Mouse (Mus musculus) cerebral cortex, adult 2 months (tissue): ENCODE data around the gene Cebpz.

Experiments
- WGBS: fragments of 180-500 bp; shearing (Covaris S2); methylation state at CpG from one replicate; pipeline ENCODE4 v1.1.7; 2018; 5-methylcytosine and 5-hydroxymethylcytosine counted together

Gene Cebpz

GRCm38 (mm10) chr17:78936466-78937228 is at the start of gene Cebpz, which contains the start of gene Ndufaf7:
Cebpz (minus strand) TSS chr17:78937066.
Ndufaf7 (plus strand) TSS chr17:78937136.
- WGBS, result under 1% methylated on average over 45 of the region's 45 CpGs

- 90% methylated on average over 3 of the region's 3 CpGs for WGBS
Measured at GRCm38 (mm10) chr17:78983736-78984135, 46.9 kb upstream of the Cebpz start.

DNA sequence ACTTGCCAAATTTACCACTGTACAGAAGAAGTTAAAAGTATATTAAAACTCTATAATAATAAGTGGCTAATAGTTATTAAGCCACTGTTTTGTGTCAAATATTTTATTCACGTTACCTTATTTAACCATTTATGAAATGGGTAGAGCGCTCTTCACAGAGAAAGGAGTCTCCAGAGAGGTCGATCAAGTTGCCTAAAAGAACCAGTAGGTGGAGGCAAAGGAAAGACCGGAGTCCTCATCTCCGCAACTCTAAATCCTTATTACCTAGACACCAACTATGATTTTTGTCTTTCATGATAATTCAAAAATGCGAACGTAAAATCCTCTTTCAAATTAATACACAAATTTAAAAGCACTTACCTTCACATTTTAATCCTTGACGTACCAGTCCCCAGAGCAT is 46.3 kb upstream of the Cebpz start:
- 79% methylated on average over 8 of the region's 8 CpGs for whole genome bisulfite sequencing

DNA sequence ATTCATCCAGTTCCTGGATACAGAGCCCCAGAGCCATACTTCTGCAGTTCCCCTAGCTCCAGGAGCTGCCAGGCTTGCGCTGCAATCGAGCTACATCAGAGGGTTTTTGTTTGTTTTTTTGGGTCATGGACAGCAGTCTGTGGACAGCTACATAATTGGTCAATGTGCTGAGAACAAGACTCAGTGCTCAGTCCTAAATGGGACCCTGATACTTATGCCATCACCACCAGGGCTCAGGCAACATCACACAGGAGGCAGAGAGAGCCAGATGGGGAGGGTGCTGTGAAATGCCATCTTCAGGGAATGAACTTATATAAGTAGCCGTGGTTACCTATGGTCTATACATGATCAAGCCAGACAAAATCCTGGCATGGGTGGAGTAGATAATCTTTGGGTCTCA is 31.6 kb upstream of the Cebpz start:
- 68% methylated on average over 3 of the region's 3 CpGs for WGBS

GRCm38 (mm10) chr17:78966092-78966883 is 29.4 kb upstream of the Cebpz start:
- 91% methylated on average over 11 of the region's 11 CpGs for WGBS

GRCm38 (mm10) chr17:78964387-78964786 is 27.5 kb upstream of the Cebpz start:
- 50% methylated on average over 1 of the region's 1 CpGs for WGBS

DNA sequence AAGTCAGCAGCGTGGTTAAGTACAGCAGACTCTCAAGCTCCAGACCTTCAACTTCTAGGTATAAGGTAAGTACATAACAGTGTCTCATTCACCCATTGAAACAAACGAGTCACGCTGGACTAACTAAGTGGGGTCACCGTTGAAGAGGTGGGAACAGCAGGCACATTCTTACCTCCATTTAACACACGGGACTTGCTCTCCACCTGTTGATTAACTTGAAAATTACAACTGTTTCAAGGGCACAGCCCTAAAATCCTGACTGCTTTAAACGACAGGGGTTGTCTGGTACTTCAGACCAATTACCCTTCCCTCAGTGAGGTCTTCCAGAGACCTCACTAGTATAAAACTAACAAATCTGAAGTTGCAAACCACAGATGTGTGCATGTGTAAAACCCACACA is 22.6 kb upstream of the Cebpz start:
- WGBS, result 83% methylated on average over 6 of the region's 6 CpGs

DNA sequence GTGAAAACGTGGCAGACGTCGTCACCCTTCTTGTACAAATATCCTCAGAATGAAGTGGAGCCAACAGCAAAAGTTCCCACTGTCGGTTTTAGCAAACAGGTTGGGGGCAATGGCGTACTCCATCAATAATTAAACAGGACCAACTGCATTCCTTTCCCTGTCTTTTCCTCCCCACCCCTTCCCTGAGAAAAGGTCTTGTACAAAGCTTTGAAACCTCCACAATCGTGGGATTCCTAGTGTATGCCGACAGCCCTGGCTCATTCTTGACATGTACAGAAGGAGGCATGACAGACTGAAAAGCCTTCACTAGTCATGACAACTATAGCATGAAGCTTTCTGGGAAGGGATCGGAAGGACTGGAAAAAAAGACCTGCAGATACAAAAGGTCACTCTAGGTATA is 16.4 kb upstream of the Cebpz start:
- WGBS, result 93% methylated on average over 8 of the region's 8 CpGs

GRCm38 (mm10) chr17:78952070-78952469 is 15.2 kb upstream of the Cebpz start:
- 89% methylated on average over 5 of the region's 5 CpGs for WGBS

GRCm38 (mm10) chr17:78951225-78951624 is 14.4 kb upstream of the Cebpz start:
- 87% methylated on average over 5 of the region's 5 CpGs for WGBS

- WGBS, result 75% methylated on average over 11 of the region's 11 CpGs
Measured at GRCm38 (mm10) chr17:78942579-78942978, 5.7 kb upstream of the Cebpz start.

- 74% methylated on average over 4 of the region's 4 CpGs for WGBS
Measured at GRCm38 (mm10) chr17:78938927-78939326, 2.1 kb upstream of the Cebpz start.

DNA sequence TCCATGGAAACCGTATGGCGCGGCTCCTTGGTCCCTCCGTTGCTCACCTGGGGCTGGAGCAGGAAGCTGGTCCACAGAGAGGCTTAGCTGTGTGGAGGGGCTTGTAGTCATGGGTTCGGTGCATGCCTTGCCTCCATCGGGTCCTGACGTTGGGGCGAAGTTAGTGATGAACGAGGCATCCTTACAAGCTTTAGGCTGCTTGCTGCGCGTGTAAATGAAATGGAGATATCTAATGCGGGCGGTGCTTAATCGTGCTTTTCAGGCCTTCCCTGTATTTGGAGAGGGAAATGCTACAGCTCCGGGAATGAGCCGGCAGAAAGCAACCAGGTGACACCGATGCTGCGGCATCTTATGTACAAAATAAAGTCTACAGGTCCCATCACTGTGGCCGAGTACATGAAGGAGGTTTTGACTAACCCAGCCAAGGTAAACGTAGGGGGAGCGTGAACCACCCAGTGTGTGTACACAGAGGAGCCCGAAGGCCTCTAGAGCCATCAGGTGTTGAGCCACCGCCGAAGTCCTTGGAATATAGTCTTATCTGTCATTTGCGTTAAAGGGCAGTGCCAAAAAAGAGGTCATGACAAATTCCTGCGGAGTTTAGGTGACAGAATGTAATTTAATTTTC is 475 bp upstream of the Cebpz start:
- 3% methylated on average over 26 of the region's 26 CpGs for WGBS

DNA sequence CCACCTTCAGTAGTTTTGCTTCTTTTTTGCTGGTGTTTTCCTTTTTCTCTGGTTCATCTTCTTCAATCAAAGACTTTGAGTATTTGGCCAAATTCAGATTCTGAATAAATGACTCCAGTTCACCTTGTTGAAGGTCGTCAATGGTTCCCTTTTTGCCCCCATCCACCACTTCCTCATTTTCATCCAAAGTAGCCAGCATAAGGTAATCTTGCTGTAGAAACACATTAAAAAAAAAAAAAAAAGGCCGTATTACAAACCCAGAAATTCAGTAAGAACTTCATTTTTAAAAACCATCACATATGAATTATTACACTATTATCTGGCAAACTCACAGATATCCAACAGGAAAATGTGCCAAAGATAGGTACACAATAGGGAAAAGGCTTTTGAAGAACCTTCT is 1.0 kb downstream of the Cebpz start:
- 78% methylated on average over 2 of the region's 2 CpGs for WGBS

DNA sequence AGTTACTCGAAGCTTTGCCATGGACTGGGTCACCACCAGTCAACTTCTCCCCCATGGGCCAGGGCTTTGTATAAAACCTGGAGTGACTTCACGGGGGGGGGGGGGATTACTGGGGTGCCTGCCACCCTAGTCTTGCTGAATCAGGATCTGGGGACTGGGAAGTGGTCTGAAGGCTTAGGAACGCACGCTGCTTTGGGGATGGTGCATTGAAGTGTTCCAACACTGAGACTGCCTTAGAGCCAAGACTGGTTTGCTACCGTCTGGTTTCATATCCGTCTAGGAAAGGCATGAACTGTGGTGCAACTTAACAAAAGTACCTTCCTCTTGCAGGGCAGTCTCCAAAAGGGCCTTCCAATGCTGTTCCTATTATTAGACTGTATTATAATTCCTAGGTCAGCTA is 19.2 kb downstream of the Cebpz start:
- WGBS, result 22% methylated on average over 6 of the region's 6 CpGs

DNA sequence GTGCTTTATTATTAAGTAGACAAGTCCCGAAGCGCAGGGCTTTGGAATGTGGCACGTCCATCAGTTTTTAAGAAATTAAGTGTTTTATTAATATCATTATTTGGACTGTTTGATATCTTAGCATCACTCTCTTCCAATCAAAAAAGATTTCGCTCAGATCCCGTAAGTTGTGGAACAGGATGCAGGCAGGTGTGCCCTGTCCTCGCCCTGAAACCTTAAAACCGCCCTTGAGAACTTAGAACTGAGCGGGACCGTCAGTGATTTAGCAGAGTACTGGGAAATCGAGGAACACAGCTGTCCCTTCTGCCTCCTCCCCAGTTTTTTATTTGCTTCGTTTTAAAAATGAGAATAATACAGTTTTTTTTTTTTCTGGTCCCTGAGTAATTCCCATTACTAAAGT is 20.0 kb downstream of the Cebpz start:
- under 1% methylated on average over 11 of the region's 11 CpGs for WGBS

DNA sequence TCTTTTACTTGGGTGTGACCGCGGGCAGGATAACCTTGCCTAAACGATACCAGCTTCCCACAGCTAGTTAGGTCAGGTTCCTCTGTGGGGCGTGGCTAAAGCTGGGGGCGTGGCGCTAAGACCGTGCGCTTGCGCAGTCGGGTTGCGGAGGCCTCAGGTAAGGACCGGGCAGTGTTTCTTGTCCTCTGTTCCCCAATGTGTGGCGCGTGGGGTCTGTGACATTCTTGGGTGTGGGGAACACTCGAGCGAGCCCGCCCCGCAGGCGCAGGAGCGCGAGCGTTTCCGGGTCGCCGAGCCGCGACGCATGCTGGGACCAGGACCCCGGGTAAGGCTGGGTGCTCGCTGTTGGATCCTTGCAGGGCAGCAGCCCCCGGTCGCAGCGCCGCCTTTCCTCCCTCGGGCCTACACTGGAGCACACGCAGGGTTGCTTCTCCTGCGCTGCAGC is 20.5 kb downstream of the Cebpz start, which contains the start of gene Cebpzos:
Gene Cebpzos (plus strand): TSS at position 132 of the 445 bp plus-strand sequence.
- WGBS, result under 1% methylated on average over 37 of the region's 37 CpGs

GRCm38 (mm10) chr17:78915772-78916171 is 21.1 kb downstream of the Cebpz start:
- 29% methylated on average over 6 of the region's 6 CpGs for WGBS

DNA sequence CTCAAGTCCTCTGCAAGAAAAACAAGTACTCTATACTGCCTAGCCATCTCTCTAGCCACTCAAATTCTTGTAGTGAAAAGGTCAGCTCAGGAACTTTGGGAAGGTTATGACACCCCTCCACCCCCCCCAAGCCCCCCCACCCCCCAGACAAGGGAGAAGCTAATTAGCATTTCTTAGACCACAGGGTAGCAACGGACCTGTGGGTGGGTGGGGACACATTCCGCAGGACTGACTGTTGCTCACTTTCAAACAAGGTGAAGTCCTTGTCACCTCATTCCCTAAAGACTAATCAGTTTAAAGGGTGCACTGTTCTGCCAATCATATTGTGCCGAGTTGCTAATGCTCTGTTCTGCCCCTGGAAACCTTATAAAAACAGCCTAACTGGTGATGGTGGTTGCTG is 22.9 kb downstream of the Cebpz start:
- WGBS, result 66% methylated on average over 3 of the region's 3 CpGs

DNA sequence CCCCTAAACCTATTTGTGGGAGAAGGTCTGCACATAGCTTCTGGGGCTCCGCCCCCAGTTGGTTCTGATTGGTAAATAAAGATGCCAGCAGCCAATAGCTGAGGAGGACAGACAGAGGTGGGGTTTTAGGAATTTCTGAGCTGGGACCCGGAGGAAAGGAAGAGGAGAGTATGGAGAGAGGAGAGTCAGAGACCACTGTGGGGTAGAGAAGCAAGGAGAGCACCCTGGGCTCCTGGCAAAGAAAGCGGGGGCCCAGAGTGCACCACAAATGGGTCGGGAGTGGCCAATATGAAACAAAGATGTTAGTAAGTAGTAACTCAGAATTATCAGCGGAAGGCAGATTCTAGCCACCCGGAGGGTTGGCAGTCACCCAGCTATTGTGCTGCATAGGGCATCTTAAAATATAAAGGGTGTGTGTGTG is 24.0 kb downstream of the Cebpz start:
- WGBS, result 25% methylated on average over 6 of the region's 6 CpGs

DNA sequence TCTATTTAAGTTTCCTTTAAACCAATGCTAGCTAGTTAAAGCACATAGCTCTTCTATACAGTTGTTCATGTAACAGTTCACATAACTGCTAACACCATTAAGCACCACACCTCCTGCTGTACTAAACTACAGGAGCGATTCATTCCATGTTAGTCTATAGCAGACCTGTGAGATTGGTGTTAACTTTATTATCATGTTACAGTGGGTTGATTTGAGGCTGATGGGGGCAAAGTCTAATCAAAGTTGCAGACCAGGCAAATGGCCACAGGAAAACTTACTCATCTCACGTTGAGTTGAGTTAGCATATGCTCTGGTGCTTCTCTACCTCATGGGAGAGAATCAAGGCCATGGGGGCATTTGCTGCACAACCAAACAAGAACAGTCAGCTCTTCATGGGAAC is 27.5 kb downstream of the Cebpz start:
- WGBS, result 73% methylated on average over 2 of the region's 2 CpGs

GRCm38 (mm10) chr17:78906892-78907291 is 30.0 kb downstream of the Cebpz start, which contains the start of gene Sult6b1:
Sult6b1 (minus strand) TSS chr17:78906992.
- 96% methylated on average over 5 of the region's 5 CpGs for WGBS
